Mouse (Mus musculus): ENCODE data around the gene Lrp5.
"Not testable (repeated sequence)": the region's sequence is repeated elsewhere in the genome, so short reads cannot be mapped to it uniquely, and the experiment has no call there.

Lrp5 gene

GRCm38 (mm10) chr19:3695006-3695405, 8.6 kb upstream of the Lrp5 start:
- no peak for DNase-seq

GRCm38 (mm10) chr19:3694476-3694875, 8.1 kb upstream of the Lrp5 start:
- DNase-seq = no peak

GRCm38 (mm10) chr19:3692414-3693145, 6.2 kb upstream of the Lrp5 start:
- DNase-seq = no peak

- DNase-seq = no peak
These were observed 5.0 kb upstream of the Lrp5 start for GRCm38 (mm10) chr19:3691337-3691736.

- peak in 1 of 2 experiments; percentile 32 for DNase-seq
These were observed 1.4 kb upstream of the Lrp5 start for GRCm38 (mm10) chr19:3687676-3688171.

- peak in 1 of 2 experiments; percentile 23 for DNase-seq
These were observed 651 bp downstream of the Lrp5 start for GRCm38 (mm10) chr19:3685611-3686214.

GRCm38 (mm10) chr19:3684957-3685580, 1.3 kb downstream of the Lrp5 start:
- no peak for DNase-seq

GRCm38 (mm10) chr19:3684414-3684813, 1.9 kb downstream of the Lrp5 start:
- no peak for DNase-seq

- DNase-seq = peak; percentile 82 to 90
These were observed 4.9 kb downstream of the Lrp5 start for GRCm38 (mm10) chr19:3681310-3681934.

- DNase-seq = no peak
These were observed 5.6 kb downstream of the Lrp5 start for GRCm38 (mm10) chr19:3680732-3681131.

GRCm38 (mm10) chr19:3674122-3674855, 12.1 kb downstream of the Lrp5 start:
- DNase-seq = no peak

- DNase-seq = no peak
These were observed 13.2 kb downstream of the Lrp5 start for GRCm38 (mm10) chr19:3673149-3673548.

GRCm38 (mm10) chr19:3669100-3669499, 17.3 kb downstream of the Lrp5 start:
- DNase-seq = peak in 1 of 2 experiments; percentile 40

GRCm38 (mm10) chr19:3668551-3668950, 17.8 kb downstream of the Lrp5 start:
- peak in 1 of 2 experiments; percentile 21 for DNase-seq

- DNase-seq = no peak
These were observed 18.4 kb downstream of the Lrp5 start for GRCm38 (mm10) chr19:3667979-3668378.

- DNase-seq = no peak
These were observed 19.0 kb downstream of the Lrp5 start for GRCm38 (mm10) chr19:3667155-3667895.

GRCm38 (mm10) chr19:3666632-3667031, 19.7 kb downstream of the Lrp5 start:
- no peak for DNase-seq

- no peak for DNase-seq
These were observed 20.9 kb downstream of the Lrp5 start for GRCm38 (mm10) chr19:3665510-3665909.

GRCm38 (mm10) chr19:3657947-3658346, 28.4 kb downstream of the Lrp5 start:
- no peak for DNase-seq

GRCm38 (mm10) chr19:3657065-3657464, 29.3 kb downstream of the Lrp5 start:
- not testable (repeated sequence) for DNase-seq

- no peak for DNase-seq
These were observed 30.2 kb downstream of the Lrp5 start for GRCm38 (mm10) chr19:3656144-3656543.

- DNase-seq = no peak
These were observed 31.4 kb downstream of the Lrp5 start for GRCm38 (mm10) chr19:3654940-3655339.

Measured in cerebellum, postnatal 10 days (tissue).